Mouse (Mus musculus) limb, embryonic 14.5 days (tissue): ENCODE measurements around the gene Vti1a. TPM values are rescaled to one million over a fixed set of nuclear protein-coding genes. Genes with fewer than 3 reads are reported as not detected.

Experiments
- ATAC-seq: fragments of 200-750 bp; cut with Nextera tagmentation; 2 replicates; pipeline ENCODE4 v1.8.0; 2017; ENCODE audit warnings: low read depth, moderate number of reproducible peaks, moderate TSS enrichment; ENCODE audit not compliant: low FRiP score
- DNase-seq: peaks from one replicate; pipeline ENCODE4 v3.0.0-alpha.2; 2015; ENCODE audit warnings: low spot score
- H3K27ac ChIP-seq: fragments of 300-500 bp; sonication (generic); replicated peaks from 2 replicates; pipeline ENCODE4 v1.5.1; 2014; ENCODE audit warnings: low read depth, mild to moderate bottlenecking, low read length, moderate library complexity, mixed read lengths
- H3K27me3 ChIP-seq: fragments of 300-500 bp; sonication (generic); 2 replicates; pipeline ENCODE4 v1.6.1; 2014; ENCODE audit warnings: low read length, mixed read lengths; ENCODE audit not compliant: control insufficient read depth, insufficient read depth
- H3K36me3 ChIP-seq: fragments of 300-500 bp; sonication (generic); 2 replicates; pipeline ENCODE4 v1.6.1; 2014; ENCODE audit warnings: mild to moderate bottlenecking, low read length, moderate library complexity, mixed read lengths; ENCODE audit not compliant: control insufficient read depth, insufficient read depth
- H3K4me1 ChIP-seq: fragments of 300-500 bp; sonication (generic); 2 replicates; pipeline ENCODE4 v1.6.1; 2014; ENCODE audit warnings: antibody characterized with exemption, low read length, mixed read lengths; ENCODE audit not compliant: control insufficient read depth, insufficient read depth
- H3K4me2 ChIP-seq: fragments of 300-500 bp; sonication (generic); replicated peaks from 2 replicates; pipeline ENCODE4 v1.6.1; 2014; ENCODE audit warnings: low read depth, mild to moderate bottlenecking, low read length, moderate library complexity; ENCODE audit not compliant: severe bottlenecking
- H3K4me3 ChIP-seq: fragments of 300-500 bp; sonication (generic); replicated peaks from 2 replicates; pipeline ENCODE4 v1.5.1; 2014; ENCODE audit warnings: low read length
- H3K9ac ChIP-seq: fragments of 300-500 bp; sonication (generic); 2 replicates; pipeline ENCODE4 v1.6.1; 2014; ENCODE audit warnings: mild to moderate bottlenecking, low read depth, low read length, moderate library complexity; ENCODE audit not compliant: severe bottlenecking
- H3K9me3 ChIP-seq: fragments of 300-500 bp; sonication (generic); 2 replicates; pipeline ENCODE4 v1.6.1; 2016; ENCODE audit warnings: low read length; ENCODE audit not compliant: control insufficient read depth
- POLR2A ChIP-seq: fragments of 200-500 bp; IDR thresholded peaks from 2 replicates; pipeline ENCODE4 v1.8.0; 2012; ENCODE audit warnings: inconsistent platforms, mild to moderate bottlenecking, moderate library complexity, borderline replicate concordance; ENCODE audit not compliant: insufficient read depth, insufficient read length; ENCODE audit errors: extremely low read depth
- WGBS: fragments of 180-500 bp; shearing (Covaris S2); extraction: QIAGEN DNeasy Blood & Tissue Kit; methylation state at CpG from one replicate; pipeline ENCODE4 v1.1.7; 2014; 5-methylcytosine and 5-hydroxymethylcytosine counted together
- polyA plus RNA-seq, 2 experiments: library from polyadenylated mRNA; depleted of rRNA in 1 of 2; stranded (reverse) in 1 of 2; unstranded in 1 of 2; fragments of >200 nt; fragmentation: Nextera tagmentation in 1 of 2; extraction: Ambion mirVana in 1 of 2; gene quantifications; 2 replicates each; pipeline versions ENCODE4 v1.2.1 to v1.2.3; 2012 to 2014

Vti1a gene
- polyA plus RNA-seq, 2 experiments = 14.7 to 22.8 TPM

GRCm38 (mm10) chr19:55643288-55643901, 327.3 kb downstream of the Vti1a start:
- peaks cover 19% of the 10 kb centered on the region for H3K4me1 ChIP-seq
- H3K4me2 ChIP-seq = peak overlapping the region; percentile 47
- H3K36me3 ChIP-seq = no peaks in the 10 kb centered on the region
- peak overlapping the region; percentile 40; the same call in 1 of the 2 replicates for H3K9ac ChIP-seq
- no peaks in the 10 kb centered on the region for H3K9me3 ChIP-seq
- H3K27ac ChIP-seq = peak overlapping the region; percentile 48; the same call in 1 of the 2 replicates
- 17% methylated on average over 14 of the region's 14 CpGs for WGBS
- no peak for TF ChIP-seq POLR2A
- H3K27me3 ChIP-seq = no peaks in the 10 kb centered on the region
- DNase-seq (peak; percentile 27), ATAC-seq (peak; percentile 50; the same call in 1 of the 2 replicates)
- peak overlapping the region; percentile 32 for H3K4me3 ChIP-seq

- H3K27ac ChIP-seq = no peak overlapping the region
- no peaks in the 10 kb centered on the region for H3K27me3 ChIP-seq
Observed at GRCm38 (mm10) chr19:55643931-55644330, 327.8 kb downstream of the Vti1a start.

DNA sequence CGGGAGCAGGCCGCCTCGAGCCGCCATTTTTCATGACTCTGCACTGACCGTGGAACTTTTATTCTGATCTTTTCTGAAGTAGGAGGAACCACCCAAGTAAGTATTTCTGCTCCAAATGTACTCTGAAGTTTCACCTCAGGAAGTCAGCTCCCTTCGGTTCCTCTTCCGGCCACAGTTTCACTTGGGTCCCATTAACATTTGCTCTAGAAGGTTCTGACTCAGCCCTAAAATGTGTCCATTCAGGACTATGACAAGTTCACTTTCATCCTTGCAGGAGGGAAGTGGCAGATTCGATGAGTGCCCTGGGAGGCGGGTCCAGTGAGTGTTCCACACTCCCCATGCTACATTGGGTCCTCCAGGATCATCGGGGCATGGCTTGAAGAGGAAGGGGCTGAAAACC, 333.3 kb downstream of the Vti1a start:
- no peaks in the 10 kb centered on the region for H3K36me3 ChIP-seq
- no peaks in the 10 kb centered on the region for H3K4me1 ChIP-seq
- H3K4me3 ChIP-seq = no peak overlapping the region
- DNase-seq = no peak
- ATAC-seq = no peak
- WGBS = 92% methylated on average over 10 of the region's 10 CpGs
- no peak for TF ChIP-seq POLR2A
- no peak overlapping the region for H3K27ac ChIP-seq
- H3K9ac ChIP-seq = no peak overlapping the region
- H3K27me3 ChIP-seq = no peaks in the 10 kb centered on the region
- H3K9me3 ChIP-seq = no peaks in the 10 kb centered on the region
- no peak overlapping the region for H3K4me2 ChIP-seq

More at GRCm38 (mm10) chr19:55643931-55644330, 327.8 kb downstream of the Vti1a start:
- Histone ChIP-seq H3K9ac (no peak overlapping the region), H3K9me3 (no peaks in the 10 kb centered on the region), H3K4me3 (no peak overlapping the region), H3K4me2 (peak overlapping the region; percentile 47; the same call in 1 of the 2 replicates), H3K36me3 (no peaks in the 10 kb centered on the region), H3K4me1 (peaks cover 19% of the 10 kb centered on the region)
- no peak for ATAC-seq
- DNase-seq = no peak
- WGBS = 72% methylated on average over 13 of the region's 13 CpGs
- TF ChIP-seq POLR2A = no peak

DNA sequence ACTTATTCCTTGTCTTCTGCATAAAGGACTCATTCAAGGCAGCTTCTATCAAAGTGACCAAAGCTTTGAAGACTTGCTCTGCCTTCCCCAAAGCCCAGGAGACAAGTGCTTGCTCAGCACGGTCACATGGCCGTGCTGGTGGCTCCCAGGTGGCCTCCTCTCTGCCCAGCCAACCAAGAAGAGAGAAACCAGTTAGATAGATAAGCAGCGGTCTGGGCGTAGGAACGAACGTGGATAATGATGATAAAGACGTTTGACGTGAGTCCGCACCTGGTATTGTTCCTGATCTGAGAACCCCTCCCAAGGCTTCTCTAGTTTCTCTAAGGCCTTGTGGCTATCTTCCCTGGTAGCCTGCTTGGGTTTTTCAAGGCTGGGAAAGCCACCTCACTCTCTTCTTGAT, 334.9 kb downstream of the Vti1a start:
- ATAC-seq = no peak
- H3K4me1 ChIP-seq = no peaks in the 10 kb centered on the region
- H3K36me3 ChIP-seq = no peaks in the 10 kb centered on the region
- no peak overlapping the region for H3K4me3 ChIP-seq
- no peak for DNase-seq
- 89% methylated on average over 9 of the region's 9 CpGs for WGBS
- H3K9me3 ChIP-seq = no peaks in the 10 kb centered on the region
- TF ChIP-seq POLR2A = no peak
- no peak overlapping the region for H3K4me2 ChIP-seq
- H3K27ac ChIP-seq = no peak overlapping the region
- no peak overlapping the region for H3K9ac ChIP-seq
- no peaks in the 10 kb centered on the region for H3K27me3 ChIP-seq

- no peak for DNase-seq
- no peaks in the 10 kb centered on the region for H3K9me3 ChIP-seq
- TF ChIP-seq POLR2A = no peak
- WGBS = 89% methylated on average over 7 of the region's 7 CpGs
- H3K27ac ChIP-seq = no peak overlapping the region
- no peaks in the 10 kb centered on the region for H3K36me3 ChIP-seq
- H3K9ac ChIP-seq = no peak overlapping the region
- no peaks in the 10 kb centered on the region for H3K4me1 ChIP-seq
- ATAC-seq = no peak
- H3K4me3 ChIP-seq = no peak overlapping the region
- H3K4me2 ChIP-seq = no peak overlapping the region
- no peaks in the 10 kb centered on the region for H3K27me3 ChIP-seq
Observed at GRCm38 (mm10) chr19:55652693-55653265, 336.7 kb downstream of the Vti1a start.

DNA sequence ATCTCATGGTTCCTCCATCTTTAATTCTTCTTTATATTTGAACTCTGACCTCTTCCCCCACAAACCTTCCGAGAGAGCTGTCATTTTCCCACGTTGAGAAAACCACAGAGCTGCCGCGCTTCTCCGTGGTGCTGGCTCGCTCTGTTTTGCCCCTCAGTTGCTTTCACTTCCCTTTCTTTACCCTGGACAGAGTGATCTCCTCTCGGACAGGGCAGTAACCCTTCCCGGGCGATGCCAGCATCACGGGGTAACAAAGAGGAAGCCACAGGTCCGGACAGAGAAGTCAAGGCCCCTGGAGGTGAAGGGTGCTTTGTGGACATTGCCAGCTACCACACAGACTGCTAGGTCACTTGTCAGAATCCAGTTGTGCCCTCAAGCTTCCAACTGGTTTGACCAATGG, 344.1 kb downstream of the Vti1a start:
- ATAC-seq (no peak), DNase-seq (no peak)
- Histone ChIP-seq H3K4me3 (no peak overlapping the region), H3K4me2 (no peak overlapping the region), H3K9me3 (no peaks in the 10 kb centered on the region), H3K9ac (no peak overlapping the region), H3K4me1 (peaks cover 6% of the 10 kb centered on the region; the same call in 1 of the 2 replicates), H3K27ac (no peak overlapping the region), H3K27me3 (no peaks in the 10 kb centered on the region), H3K36me3 (no peaks in the 10 kb centered on the region)
- TF ChIP-seq POLR2A = no peak
- WGBS = 86% methylated on average over 11 of the region's 11 CpGs
